Mouse (Mus musculus) frontal cortex, postnatal 14 days (tissue): Measurements from ENCODE around the gene Ago4.
"Not testable (repeated sequence)": the region's sequence is repeated elsewhere in the genome, so short reads cannot be mapped to it uniquely, and the experiment has no call there.

Experiments
- DNase-seq, 2 experiments: peaks; one replicate each; pipeline ENCODE4 v3.0.0; 2022; ENCODE audit warnings: low spot score in 2 of 2

The Ago4 gene

DNA sequence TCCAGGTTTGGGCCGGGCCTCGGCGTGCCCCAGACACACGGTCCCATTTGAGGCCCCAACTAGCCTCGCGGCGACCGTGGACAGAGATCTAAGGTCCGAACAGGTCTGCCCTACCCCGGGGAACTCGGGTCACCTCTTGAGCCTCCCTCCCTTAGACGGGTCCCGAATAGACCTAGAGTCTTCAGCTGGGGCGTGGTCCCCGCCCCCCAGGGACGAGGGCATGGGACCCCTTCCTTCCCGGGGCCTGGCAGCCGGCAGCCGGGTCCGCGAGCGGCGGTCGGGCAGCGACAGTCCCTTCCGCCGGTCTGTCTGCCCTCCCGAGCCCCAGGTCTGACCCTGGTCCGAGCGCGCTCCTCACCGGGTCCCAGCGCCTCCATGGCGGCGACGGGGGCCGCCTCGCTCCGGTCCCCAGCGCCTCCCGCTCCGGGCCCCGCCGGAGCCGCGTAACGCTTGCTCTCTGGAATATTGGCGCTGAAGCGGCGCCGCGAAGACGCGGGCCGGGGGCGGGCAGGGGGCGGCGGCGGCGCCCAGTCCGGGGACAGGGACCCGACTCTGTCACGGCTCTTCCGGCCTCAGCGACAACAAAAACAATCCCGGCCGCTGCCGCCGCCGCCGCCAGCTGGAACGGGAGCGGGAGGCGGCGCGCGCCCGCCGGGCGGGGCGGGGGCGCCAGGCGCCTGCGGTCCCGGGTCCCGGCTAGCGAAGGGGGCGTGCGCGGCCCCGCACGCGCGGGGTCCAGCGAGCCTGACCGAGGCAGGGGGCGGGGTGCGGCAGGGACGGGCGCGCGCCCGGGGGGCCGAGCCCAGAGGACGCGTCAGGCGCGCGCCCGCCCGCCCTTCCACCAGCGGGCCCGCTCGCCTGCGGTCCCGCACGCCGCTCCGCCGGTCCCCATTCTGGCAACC, at the start of gene Ago4:
TSS of gene Ago4 (minus strand) at position 646 of the 902 bp plus-strand sequence.
- peak in 1 of 2 experiments; percentile 37 for DNase-seq

DNA sequence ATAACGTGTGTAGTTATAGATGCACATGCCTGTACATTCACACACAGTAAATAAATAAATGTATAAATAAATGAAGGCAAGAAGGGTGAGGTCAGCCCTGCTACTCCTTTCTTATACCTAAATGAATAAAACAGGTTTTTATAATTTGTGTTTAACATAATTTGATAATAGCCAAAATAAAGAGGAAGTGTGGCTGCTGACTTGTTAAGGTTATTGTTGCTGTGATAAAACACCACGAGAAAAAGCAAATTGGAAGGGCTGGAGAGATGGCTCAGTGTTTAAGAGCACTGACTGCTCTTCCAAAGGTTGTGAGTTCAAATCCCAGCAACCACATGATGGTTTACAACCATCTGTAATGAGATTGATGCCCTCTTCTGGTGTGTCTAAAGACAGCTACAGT, 45.8 kb upstream of the Ago4 start:
- no peak for DNase-seq

DNA sequence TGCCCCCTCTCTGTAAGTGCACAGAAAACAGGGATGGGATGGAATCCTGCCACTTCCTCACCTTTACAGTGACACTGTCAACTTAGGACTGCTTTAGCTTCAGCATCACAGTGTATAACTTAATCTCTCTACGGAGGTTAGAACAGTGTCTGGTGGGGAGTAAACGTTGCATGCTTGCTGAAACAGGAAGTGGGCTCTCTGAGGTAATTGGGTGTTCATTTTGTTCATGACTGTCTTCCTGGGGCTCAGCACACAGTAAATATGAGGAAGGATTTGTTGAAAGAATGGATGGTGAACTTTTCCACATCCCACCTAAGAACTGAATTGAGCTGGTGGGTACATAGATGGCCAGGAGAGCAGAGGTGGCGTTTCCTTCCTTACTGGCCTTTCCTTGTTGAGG, 44.6 kb upstream of the Ago4 start:
- DNase-seq: no peak

DNA sequence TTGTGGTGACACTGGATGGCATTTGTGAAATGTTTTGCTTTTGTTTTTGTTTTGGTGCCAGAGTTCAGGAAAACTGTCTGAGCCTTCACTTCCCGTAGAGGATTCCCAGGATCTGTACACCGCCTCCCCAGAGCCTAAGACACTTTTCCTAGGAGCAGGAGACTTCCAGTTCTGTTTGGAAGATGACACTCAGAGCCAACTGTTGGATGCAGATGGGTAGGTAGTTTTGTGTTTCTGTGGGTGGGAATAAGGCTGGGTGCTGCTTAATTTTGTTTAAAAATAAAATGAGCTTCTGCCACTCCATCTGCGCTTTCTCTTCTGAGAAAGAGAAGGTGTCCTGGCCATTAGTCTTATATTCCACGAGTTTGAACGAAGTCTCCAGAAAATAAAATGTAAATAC, 43.0 kb upstream of the Ago4 start:
- no peak for DNase-seq

DNA sequence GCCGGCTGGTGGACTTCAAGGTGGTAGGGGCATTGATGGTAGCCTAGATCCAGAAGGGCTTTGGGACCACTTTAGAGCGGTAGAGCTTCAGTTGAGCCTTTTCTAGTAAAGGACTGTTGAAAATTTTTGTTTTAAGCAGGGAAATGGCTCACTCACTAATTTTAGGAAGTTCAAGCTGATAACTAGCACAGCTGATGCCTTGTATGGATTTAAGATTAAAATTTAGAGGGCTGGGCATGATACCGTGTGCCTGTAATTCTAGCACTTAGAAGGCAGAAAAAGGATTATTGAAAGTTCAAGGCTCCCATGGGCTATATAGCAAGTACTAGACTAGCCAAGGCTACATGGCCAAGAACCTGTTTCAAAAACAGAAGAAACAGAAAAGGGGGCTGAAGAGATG, 36.5 kb upstream of the Ago4 start:
- no peak for DNase-seq

DNA sequence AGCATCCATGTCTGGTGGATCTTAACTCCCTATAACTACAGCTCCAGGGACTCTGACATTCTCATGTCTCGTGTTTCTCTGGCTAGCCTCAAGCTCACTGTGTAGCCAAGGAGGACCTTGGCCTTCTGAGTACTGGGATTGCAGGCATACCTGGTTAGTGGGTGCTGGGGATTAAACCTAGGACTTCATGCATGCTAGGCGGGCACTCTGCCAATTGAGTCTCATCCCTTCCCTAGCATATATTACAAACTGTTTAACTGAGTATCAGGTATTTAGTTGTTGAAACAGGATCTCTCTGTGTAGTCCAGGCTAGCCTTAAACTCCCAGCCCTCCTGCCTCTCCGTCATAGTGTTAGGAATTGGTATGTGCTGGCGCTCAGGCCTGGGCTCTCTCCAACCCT, 34.0 kb upstream of the Ago4 start:
- no peak for DNase-seq

DNA sequence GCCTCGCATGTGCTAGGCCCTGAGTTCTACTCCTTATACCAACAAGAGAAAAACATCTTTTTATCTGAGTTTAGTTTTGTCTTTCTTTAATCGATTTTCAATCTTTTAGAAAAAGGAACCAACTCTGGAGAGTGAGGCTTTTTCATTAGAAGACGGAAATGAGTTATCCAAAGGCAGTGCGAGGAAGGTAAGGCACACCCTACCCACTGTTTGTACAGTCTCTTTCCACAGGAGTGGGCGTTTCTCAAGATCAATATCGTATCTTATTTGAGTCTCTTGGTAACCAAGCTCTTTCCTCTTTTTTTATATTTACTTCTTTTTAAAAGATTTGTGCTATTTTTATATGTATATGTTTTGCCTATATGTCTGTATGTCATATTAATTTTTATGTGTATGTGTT, 30.5 kb upstream of the Ago4 start:
- no peak for DNase-seq

DNA sequence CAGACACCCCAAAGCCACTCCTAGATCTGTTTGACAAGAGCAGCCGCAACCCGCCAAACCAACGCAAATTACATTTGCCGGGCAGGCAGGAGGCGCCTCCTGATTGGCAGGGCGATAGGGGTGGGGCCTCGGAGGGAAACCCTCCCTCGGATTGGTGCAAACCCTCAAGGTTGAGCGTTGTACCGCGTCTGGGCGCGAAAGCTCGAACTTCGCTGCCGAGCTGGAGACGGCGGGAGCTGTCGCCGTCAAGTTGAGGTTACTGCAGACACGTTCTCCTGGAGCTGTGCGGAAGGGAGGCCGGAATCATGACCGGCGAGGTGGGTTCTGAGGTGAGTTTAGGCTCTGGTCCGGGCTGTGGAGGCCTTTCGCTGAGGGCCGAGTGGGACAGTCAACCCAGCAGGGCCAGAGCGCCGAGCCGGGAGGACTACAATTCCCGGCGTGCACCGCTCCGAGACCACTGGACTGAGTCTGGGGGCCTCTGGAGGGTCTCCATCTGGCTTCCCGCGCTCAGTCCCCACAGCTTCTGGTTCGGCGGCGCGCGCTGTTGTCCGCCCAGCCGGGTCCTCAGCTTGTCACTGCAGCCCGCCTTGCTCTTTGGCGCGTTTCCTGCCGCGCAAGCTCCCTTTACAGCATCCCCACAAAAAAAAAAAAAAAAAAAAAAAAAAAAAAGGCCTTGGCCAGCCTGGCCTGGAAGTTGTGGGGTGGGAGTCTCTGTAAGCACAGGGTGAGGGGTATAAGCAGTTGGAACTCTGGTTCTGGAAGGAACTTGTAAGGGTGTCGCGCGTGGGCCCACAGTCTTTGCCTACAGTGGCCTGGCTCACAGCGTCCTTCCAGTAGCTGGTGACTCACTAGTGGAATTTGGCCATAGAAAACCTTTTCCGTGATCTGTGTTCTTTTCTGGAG, 23.8 kb upstream of the Ago4 start, which contains the start of gene Clspn:
TSS of gene Clspn (plus strand) at position 127 of the 903 bp plus-strand sequence.
- DNase-seq: peak; percentile 47 to 81

DNA sequence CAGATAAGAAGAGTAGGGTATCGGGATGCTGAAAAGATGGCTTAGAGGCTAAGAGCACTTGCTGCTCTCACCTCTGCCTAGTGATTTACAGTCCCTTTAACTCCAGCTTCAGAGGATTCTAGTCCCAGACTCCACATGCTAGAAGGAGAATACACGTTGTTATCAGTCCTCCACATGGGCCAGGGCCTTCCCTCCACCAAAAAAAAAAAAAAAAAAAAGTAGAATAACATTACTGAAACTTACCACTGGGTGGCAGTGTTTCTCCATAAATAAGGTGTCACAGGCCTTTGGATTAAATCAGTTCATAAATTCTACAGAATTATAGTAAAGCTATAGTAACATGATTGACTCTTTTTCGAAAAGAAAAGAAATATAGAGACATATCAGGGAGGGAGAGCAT, 21.2 kb upstream of the Ago4 start:
- no peak for DNase-seq

DNA sequence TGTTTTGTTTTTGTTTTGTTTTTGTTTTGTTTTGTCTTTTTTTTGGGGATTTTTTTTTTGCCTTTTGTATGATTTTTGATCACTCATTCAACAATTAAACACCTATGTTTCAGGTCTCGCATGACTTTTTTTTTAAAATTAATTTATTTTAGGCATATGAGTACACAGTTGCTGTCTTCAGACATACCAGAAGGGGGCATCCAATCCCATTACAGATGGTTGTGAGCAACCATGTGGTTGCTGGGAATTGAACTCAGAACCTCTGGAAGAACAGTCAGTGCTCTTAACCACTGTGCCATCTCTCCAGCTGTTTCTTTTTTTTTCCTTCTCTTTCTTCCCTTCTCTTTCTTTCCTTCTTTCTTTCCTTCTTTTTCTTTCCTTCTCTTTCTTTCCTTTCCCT, 20.4 kb upstream of the Ago4 start:
- DNase-seq: no peak

DNA sequence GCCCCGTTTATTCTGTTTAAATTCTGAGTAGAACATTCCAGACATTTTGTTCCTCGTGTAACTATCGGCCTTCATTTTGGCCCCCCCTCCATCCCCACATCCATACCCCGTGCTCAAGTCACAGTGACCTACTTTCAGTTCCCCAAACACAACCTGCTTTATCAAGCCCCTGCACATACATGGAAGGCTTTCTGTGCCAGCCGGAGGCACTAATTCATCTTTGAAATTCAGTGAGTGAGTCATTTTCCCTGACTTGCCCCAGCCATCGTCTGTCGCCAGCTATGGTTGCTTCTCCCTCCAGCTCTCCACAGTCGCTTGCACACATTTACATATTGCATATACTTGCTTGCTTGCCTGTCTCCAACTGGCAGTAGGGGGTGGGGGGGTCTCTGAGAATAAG, 19.8 kb upstream of the Ago4 start:
- DNase-seq: peak in 1 of 2 experiments; percentile 36

DNA sequence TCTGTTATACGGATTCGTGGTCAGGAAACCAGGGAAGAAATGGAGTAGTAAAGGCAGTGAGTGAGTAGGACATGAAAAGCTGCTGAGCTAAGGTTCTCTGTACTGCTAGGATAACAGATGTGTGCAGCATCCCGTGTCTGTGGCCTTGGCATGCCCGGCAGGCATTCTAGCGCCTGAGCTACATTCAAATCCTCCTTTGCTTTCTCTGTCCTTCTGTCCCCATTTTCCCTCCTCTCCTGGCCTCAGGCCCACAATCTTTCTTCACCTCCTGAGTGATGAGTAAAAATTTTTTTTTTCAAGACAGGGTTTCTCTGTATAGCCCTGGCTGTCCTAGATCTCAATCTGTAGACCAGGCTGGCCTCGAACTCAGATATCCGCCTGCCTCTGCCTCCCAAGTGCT, 18.9 kb upstream of the Ago4 start:
- DNase-seq: no peak

DNA sequence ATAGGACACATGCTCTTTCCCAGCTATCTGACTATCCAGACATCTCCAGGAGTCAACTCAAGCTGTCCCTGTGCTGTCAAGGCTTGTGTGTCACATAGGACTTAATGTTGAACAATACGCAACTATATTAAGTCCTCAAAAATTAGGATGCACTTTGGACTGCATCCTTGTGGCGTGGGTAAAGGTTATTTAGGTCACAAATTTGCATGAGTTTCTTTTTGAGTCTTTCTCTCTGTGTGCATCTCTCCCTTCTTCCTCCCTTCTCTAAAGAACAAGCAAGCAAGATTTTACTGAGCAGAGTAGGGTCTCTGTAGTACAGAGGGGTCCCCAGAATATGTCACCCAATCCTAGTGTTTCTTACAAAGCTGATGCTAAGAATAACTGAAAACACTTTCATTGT, 12.9 kb upstream of the Ago4 start:
- no peak for DNase-seq

DNA sequence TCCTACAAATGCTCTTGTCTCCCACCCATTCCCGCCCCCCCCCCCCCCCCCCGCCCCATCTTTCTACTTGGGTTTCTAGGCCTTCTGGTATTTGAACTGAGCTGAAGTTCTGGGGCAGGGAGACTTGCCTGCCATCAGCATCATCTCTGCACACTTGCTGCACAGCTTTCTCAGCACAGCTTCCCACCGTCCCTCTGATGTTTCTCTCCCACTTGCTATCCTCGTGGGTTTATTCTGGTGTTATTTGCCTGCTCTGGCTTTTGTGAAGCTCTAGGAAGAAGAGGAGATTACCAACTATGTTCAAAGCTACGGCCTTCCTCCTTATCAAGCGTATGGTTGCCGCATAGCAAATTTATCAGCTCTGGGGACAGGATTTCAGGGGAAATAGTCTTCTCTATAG, 12.4 kb upstream of the Ago4 start:
- no peak for DNase-seq

DNA sequence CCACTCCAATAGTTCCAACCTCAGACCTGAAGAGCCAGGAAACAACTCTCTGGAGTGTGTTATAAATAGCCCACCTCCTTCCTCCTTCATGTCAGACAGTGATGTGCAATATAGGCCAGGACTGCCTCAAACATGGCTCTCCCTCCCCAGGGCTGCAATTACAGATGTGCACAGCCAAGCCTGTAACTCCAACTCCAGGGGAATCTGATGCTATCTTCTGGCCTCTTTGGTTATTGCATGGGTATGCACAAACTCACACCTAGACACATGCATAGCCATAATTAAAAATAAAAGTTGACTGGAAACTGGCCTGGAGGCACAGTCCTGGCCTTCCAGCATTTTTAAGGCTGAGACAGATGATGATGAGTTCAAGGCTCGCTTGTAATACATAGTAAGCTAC, 11.7 kb upstream of the Ago4 start:
- no peak for DNase-seq

DNA sequence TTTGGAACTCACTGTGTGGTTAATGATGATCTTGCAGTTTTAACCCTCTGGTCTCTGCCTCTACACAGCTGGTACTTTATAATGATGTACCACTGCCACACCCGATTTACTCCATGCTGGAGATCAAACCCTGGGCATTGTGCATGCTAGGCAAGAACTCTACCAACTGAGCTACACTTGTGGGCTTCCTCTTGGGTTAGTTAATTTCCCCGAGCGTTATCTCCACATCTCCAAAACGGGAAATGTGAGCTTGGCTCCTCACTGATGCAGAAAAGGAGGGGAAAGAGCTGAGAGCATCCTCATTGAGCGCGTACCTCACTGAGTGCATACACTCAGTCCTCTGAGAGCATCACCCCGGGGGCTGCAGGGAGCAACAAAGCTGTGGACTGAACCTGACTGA, 9.6 kb upstream of the Ago4 start:
- DNase-seq: no peak

DNA sequence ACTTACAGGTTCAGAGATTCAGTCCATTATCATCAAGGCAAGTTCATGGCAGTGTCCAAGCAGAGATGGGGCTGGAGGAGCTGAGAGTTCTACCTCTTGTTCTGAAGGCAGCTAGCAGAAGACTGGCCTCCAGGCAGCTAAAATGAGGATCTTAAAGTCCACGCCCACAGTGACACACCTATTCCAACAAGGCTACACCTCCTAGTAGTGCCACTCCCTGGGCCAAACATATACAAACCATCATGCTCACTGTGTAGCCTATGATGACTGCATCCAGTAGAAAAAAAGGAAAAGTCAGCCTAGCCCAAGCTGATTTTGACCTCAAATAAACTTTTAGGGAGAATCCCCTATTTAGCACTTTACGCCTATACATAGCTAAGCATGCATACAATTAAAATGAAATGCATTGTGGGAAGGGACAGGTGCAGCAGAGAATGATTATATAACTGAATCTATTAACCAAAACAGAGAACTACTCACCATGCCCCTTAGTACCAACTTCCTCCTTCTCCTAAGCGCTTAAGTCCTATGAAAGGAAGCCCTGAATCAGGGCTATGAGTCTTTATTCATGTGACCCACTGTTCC, 7.3 kb upstream of the Ago4 start:
- DNase-seq: no peak

DNA sequence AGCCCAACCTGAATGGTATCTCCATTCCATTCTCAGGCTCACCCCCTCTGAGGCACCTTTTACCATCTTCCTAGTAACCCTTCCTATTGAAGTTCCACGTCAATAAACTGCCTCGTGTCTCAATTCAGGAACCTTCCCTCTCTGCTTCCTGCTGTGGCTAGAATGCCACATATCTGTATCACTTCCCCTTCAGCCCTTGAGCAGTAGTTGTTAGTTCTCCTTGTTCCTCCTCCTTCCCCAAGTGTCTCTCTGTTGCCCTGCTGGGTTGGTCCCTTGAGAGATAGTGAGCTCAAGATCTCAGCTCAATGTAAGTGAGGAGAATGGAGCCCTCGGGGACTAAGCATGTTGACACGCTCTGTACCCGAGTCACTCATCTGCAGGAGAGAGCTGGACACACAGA, 3.6 kb upstream of the Ago4 start:
- no peak for DNase-seq

DNA sequence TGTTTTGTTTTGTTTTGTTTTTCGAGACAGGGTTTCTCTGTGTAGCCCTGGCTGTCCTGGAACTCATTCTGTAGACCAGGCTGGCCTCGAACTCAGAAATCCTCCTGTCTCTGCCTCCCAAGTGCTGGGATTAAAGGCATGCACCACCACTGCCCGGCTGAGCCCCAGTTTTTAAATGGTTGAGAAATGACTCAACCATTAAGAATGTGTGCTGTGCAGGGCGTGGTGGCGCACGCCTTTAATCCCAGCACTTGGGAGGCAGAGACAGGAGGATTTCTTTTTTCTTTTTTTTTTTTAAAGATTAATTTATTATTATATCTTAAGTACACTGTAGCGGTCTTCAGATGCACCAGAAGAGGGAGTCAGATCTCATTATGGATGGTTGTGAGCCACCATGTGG, 2.4 kb upstream of the Ago4 start:
- DNase-seq: not testable (repeated sequence)

DNA sequence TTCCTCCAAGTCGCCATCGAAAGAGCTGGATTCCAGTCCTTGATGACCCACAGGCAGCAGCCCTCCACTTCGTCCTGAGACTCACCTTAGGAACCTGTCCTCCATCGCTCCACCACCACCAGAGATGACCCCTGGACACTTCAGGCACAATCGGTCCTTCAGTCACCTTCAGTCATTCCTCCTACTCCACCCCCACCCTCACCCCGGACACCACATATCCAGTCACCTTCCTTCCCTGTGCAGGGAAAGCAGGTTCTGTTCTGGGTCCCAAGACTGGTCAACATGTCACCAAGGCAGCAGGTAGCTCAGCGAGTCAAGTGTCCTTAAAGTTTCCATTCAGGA, 428 bp upstream of the Ago4 start:
- no peak for DNase-seq

DNA sequence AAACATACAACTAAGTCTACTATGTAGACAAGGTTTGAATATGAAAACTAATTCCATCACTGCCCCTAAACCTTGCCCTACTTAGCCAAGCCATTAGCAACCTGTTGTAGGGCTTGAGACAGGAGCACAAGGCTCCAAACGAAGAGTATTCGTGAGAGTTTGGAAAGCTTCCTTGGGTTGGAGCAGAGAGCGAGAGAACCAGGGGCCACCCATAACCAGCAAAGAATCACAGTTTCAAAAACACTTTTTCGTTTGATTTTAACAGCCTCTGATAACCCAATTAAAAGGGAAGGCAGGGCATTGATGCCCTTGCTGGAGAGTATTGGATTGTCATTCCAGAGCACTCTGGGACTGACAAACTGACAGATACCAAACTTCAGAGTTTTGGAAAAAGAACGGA, 980 bp downstream of the Ago4 start:
- DNase-seq: no peak

DNA sequence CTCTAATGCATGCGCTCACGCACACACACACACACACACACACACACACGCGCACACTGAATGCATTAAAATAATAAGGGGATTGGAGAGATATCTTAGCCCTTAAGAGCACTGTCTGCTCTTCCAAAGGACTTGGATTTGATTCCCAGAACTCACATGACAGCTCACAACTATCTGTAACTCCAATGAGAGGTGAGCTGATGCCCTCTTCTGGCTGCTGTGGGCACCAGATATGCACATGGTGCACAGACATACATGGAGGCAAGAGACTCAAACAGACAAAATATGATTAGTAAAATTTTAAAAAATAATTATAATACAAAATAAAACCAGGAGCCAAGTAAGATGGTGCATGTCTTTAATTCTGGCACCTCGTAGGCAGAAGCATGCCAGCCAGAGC, 6.4 kb downstream of the Ago4 start:
- DNase-seq: no peak

DNA sequence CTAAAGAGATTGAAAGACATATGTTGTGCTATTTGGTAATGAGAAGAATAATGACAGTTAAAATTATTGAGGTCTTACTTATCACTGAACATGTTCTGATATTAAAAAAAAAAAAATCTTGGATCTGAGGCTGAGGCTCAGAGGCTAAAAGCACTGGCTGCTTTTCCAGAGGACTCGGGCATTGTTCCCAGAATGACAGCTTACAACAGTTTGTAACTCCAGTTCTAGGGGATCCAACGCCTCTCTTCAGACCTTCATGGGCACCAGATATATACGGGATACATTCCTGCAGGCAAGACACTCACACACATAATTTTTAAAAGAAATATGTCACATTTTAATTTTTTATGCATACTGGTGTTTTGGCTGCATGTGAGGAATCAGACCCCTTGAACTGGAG, 7.1 kb downstream of the Ago4 start:
- no peak for DNase-seq
